Mouse (Mus musculus) left cerebral cortex, postnatal 14 days (tissue): ENCODE measurements around the gene Samd7. TPM values are rescaled to one million over a fixed set of nuclear protein-coding genes. Genes with fewer than 3 reads are reported as not detected.
"Not testable (repeated sequence)": the region's sequence is repeated elsewhere in the genome, so short reads cannot be mapped to it uniquely, and the experiment has no call there.

Source experiments
- DNase-seq, 2 experiments: peaks; one replicate each; pipeline ENCODE4 v3.0.0; 2021 to 2022; ENCODE audit warnings: low spot score in 2 of 2, mixed read lengths in 1 of 2
- intact Hi-C: fragments of 180-260 bp; cut with DNase I; formaldehyde crosslinking; loops from one replicate; pipeline ENCODE4 v1.15.1; 2025
- long read RNA-seq, 2 experiments: library from polyadenylated mRNA; stranded (forward); transcript quantifications; one replicate each; pipeline ENCODE4 v2.0.0; 2021
- total RNA-seq, 2 experiments: library from RNA; stranded (reverse); gene quantifications; 2 replicates each; pipeline ENCODE4 v1.2.3; 2021

Samd7 gene
- total RNA-seq: under 1 TPM in 1 of 2 experiments, not detected in 1; 0.11 TPM
- long read RNA-seq, experiment 1: 0 reads
- long read RNA-seq, experiment 2: 0 reads

GRCm38 (mm10) chr3:30746006-30746405 lies at the start of gene Samd7:
Gene Samd7 (plus strand): TSS chr3:30746293.
- no peak for DNase-seq
- intact Hi-C loops: no loop called here

DNA sequence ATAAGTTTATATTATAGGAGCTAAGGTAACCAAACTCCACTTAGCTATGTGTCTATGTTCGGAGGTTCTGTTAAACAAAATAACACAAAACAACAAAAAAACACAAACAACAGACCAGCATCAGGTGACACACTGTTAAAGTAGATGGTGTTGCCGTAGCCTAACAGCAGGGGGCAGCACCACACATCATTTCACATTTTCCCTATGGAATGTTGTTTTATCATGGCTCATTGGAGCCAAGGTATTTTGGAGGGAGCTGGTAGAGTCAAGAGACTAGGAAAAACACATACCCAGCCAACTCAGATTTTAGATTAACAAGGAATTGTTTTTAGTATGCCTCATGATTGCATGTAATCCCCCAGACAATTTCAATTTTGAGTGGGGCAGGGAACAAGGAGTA lies 49.7 kb upstream of the Samd7 start:
- intact Hi-C loops: loop anchor here (5.0 kb wide), 1 partner anchor 96 kb away; the partner anchor contains the start of gene Sec62
- peak; percentile 70 to 77 for DNase-seq

GRCm38 (mm10) chr3:30697891-30698290 lies 48.2 kb upstream of the Samd7 start:
- intact Hi-C loops: loop anchor here (5.0 kb wide), 1 partner anchor 94 kb away; the partner anchor contains the start of gene Sec62
- DNase-seq: no peak

DNA sequence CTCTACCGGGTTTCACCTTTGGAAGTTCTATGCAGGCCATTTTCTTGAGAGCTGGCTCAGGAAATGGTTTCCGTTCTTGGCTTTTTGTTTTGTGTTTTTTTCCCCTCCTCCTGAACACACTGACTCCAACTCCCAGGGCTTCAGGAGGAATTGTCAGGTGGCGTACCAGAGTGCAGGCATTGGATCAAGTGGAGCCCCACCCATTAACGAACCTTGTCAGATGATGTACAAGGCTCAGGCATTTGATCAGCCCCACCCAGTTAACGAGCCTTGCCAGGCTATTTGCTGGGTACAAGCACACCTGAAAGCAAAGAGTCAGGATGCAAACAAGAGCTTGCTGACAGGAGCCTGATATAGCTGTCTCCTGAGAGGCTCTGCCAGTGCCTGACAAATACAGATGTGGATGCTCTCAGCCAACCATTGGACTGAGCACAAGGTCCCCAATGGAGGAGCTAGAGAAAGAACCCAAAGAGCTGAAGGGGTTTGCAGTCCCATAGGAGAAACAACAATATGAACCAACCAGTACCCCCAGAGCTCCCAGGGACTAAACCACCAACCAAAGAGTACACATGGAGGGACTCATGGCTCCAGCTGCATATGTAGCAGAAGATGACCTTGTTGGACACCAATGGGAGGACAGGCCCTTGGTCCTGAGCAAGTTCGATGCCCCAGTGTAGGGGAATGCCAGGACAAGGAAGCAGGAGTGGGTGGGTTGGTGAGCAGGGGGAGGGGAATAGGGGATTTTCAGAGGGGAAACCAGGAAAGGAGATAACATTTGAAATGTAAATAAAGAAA lies 46.2 kb upstream of the Samd7 start, which contains the start of gene Lrrc31:
Lrrc31 (minus strand) TSS at position 133 of the 795 bp plus-strand sequence.
- intact Hi-C loops: loop anchor here (5.0 kb wide), 1 partner anchor 92 kb away; the partner anchor contains the start of gene Sec62
- not testable (repeated sequence) for DNase-seq

DNA sequence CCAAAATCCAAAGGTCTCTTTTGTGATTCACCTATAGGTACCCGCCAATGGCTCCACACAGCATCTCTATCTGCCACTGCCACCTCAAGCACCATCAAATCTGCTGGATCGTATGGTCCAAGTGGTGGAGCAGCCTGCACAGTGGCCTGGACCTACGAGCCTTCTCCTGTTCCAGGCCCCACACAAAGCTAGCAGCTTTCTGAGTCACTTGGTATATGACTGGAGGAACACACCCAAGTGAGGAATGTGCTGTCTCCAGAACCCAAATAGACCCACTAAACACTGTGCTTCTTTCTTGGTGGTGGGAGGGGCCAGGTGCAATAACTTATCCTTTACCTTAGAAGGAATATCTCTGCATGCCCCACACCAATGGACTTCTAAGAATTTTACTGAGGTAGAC lies 40.1 kb upstream of the Samd7 start:
- DNase-seq: no peak
- intact Hi-C loops: no loop called here

- intact Hi-C loops: no loop called here
- DNase-seq: no peak
Measured at GRCm38 (mm10) chr3:30706614-30707276, 39.3 kb upstream of the Samd7 start.

DNA sequence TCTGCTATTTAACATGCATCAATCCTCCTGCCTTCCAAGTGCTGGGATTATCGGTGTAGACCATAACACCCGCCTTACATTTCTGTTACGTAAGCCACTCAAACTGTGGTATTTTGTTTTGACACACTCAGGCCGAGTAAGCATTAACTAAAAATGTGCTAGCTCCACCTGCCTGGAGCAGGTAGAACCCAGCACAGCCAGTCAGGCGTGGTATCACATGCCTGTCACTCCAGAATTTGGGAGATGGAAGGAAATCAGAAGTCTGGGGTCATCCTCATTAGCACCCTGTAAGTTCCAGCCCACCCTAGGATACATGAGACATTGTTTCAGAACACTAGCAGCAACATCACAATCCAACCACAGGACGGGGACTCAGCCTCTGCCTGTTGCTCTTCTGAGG lies 35.9 kb upstream of the Samd7 start:
- intact Hi-C loops: no loop called here
- DNase-seq: no peak

GRCm38 (mm10) chr3:30713334-30713733 lies 32.8 kb upstream of the Samd7 start:
- DNase-seq: no peak
- intact Hi-C loops: no loop called here

DNA sequence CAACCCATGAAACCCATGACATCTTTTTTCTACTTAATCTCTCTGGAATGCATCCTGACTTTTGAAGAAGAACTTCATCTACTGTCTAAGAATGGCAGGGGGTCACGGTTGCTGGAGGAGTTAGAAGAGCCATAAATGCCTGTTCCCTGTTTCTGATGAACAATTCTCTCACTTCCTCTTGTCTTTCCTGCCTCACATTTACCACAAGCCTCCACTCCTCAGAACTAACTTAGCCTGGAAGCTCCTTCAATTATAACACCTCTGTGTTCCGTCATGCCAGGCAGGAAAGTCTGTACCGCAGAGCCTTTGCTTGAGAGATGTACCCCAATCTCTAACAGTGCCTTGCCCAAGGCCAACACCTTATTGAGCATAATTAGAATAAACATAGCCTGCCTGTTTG lies 27.4 kb upstream of the Samd7 start:
- DNase-seq: no peak

GRCm38 (mm10) chr3:30722036-30722435 lies 24.1 kb upstream of the Samd7 start:
- no peak for DNase-seq
- intact Hi-C loops: no loop called here

More for the DNA sequence above, 27.4 kb upstream of the Samd7 start:
- intact Hi-C loops: no loop called here

DNA sequence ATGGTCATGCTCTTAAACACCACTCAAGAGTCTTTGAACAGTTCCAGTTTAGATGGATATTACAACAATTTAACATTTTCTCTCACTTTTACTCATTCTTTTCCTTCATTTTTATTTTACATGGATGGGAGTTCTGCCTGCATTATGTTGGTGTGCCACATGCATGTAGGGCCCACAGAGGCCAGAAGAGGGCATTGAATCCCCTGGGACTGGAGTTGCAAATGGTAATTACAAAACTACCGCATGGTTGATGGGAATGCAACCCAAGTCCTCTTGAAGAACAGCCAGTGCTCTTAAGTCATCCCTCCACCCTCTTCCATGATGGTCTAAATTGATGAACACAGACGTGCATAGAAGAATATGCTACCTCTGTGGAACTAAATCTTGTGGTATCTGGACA lies 23.6 kb upstream of the Samd7 start:
- intact Hi-C loops: no loop called here
- no peak for DNase-seq

GRCm38 (mm10) chr3:30723179-30723578 lies 22.9 kb upstream of the Samd7 start:
- no peak for DNase-seq
- intact Hi-C loops: no loop called here

DNA sequence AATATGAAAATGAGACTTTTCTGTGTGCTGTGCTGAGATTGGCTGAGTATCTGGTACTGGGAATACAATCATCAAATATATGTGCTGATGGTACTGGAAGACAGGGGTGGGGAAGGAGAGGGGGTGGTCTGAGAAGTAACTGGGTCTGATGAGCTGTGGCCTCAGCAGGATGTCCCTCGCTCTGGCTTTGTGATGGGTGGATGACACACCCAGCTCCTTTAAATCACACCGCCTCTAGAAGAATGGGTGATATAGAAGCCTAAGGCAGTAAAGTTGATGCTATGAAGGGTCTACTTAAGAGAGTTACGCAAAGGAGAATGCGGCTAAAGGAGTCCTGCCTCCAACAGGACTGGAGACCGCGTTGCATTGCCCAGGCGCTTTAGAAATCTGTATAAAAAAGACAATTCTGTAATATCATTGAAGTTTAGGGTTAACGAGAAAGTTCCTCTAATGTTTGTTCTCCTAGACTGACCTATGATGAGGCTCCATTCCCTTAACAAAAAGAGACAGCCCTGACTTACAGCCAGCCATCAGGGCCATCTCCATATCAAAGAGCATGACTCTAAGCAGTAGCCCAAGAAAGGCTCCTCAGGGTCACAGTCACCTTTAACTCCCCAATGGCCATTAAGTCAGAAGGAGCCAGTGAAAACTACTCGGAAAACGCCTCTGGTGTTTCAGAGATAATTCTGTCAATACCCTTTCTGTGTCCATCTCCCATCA lies 21.8 kb upstream of the Samd7 start:
- intact Hi-C loops: no loop called here
- no peak for DNase-seq

- intact Hi-C loops: no loop called here
- DNase-seq: no peak
Measured at GRCm38 (mm10) chr3:30724848-30725465, 21.1 kb upstream of the Samd7 start.

GRCm38 (mm10) chr3:30725514-30725913 lies 20.6 kb upstream of the Samd7 start:
- DNase-seq: no peak
- intact Hi-C loops: no loop called here

DNA sequence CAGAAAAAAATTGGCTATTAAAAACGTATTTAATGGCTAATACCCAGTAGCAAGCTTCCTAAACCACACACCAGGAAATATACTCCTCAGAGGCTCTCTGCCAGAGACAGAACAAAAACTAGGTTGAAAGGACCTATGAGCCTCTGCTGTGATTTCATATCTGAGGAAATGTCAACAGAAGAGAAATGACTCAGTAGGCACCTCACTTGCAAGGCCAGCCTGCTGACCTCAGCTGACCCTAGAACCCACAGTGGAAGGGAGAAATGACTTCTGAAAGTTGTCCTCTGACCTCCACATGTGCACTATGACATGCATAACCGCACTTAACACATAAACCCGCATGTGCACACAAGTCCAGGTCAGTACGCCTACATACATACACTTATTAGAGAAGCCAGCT lies 18.9 kb upstream of the Samd7 start:
- intact Hi-C loops: no loop called here
- no peak for DNase-seq

DNA sequence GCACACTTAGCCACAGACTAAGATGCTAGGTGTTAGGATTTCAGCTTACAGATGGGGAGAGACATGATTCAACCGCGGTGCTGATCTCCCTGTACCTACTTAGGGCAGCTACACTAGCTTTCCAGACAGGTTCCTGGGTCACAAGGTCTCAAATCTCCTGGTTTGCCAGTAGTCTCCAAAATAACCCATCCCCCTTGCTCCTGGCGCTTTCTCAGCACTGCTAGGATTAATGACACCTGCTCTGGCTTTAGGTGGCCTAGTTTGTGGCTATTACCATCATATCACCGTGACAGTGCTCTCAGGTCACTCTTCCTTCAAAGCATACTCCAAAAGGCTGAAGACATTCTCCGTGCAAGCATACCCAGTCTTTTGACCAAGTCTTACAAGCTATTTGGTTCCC lies 17.0 kb upstream of the Samd7 start:
- no peak for DNase-seq
- intact Hi-C loops: no loop called here

GRCm38 (mm10) chr3:30736809-30737208 lies 9.3 kb upstream of the Samd7 start:
- DNase-seq: peak; percentile 74 to 78
- intact Hi-C loops: no loop called here

DNA sequence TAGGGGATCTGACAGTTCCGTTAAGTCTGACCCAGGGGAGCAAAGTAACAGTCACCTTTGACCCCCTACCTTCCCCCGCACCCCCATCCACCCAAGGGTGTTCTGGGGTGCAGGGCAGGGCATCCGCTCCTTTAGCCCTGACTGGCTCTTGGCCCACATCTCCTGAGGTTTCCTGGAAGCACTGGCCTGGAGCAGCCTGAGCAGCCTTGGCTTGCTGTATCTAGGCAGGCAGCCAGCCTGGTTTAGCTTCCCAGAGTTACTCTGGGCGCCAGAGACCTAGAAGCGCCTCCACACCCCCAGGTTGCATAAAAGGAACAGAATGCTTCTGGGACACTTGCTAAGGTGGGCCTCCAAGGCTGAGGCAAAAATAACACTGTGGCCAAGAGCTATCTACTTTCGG lies 4.8 kb upstream of the Samd7 start:
- DNase-seq: peak; percentile 23 to 40
- intact Hi-C loops: no loop called here

- intact Hi-C loops: no loop called here
- no peak for DNase-seq
Measured at GRCm38 (mm10) chr3:30742891-30743290, 3.2 kb upstream of the Samd7 start.
